In the genomic region with DNA sequence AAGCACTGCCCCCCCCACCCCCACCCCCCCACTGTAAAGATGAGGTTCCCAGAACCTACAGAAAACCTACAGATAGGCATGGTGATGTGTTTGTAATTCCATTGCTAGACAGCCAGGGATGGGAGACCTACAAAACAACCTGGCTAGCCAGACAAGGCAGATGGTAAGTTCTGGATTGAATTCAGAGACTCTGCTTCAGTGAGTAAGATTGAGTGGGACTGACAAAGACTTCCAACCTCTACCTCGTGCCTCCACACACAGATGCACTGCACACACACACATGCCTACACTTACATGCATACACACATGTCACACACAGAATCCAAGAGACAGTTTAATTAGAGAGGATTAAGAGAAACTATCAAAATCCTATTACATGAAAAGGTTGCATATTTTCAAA, we compare ENCODE assay signal across 14 mouse cellular contexts.
DNase-seq lines count a peak whose midpoint lies in the region; ATAC-seq lines count a peak whose summit lies in the region.
"Had no signal": no experiment of that assay in that cellular context is flagged by ENCODE, and none has a peak within 500 bp of the region (broad histone marks: within the 10 kb centered on the region; RNA-seq: fewer than 3 reads in every experiment).

No protein-coding gene starts in this region.

- DNase-seq in frontal cortex, postnatal 25 days (ENCODE audit: low spot score in 2 of 2), result no peak
- DNase-seq in cerebellum, adult 11 months, result peak; percentile 5
- peak; percentile 36 for DNase-seq in cerebellum, adult 9-11 months
- DNase-seq in layer of hippocampus, adult 8-10 months (ENCODE audit: low spot score in 2 of 2), result peak; percentile 51 to 61
- no peak for DNase-seq in adrenal gland, adult (ENCODE audit: inconsistent age in 2 of 2, low spot score in 1 of 2)
- no peak for DNase-seq in spleen, postnatal 14 days (ENCODE audit: low spot score in 2 of 2)
- DNase-seq in gastrocnemius, postnatal 10 days, result no peak
- DNase-seq: adrenal gland, postnatal 14 days; B cell, adult 2 months; gastrocnemius, postnatal 36 days; heart, postnatal 10 days; lung, embryonic 14.5 days had no signal

- ATAC-seq in frontal cortex, adult (ENCODE audit: low TSS enrichment), result peak; percentile 87
- ATAC-seq: liver, embryonic 12.5 days had no signal

Comparison
In these comparisons a context has a peak if more than half of its experiments do, and no peak if none do; other contexts are left out.
1. DNase-seq: peak in cerebellum, adult 11 months (single experiment), cerebellum, adult 9-11 months (single experiment) and layer of hippocampus, adult 8-10 months (2 of 2); none in frontal cortex, postnatal 25 days (0 of 2), adrenal gland, adult (0 of 2), spleen, postnatal 14 days (0 of 2) and gastrocnemius, postnatal 10 days (single experiment).